Mouse (Mus musculus) neural tube, embryonic 10.5 days (tissue): ENCODE results near the gene Cyp2d26.

Experiments used
- DNase-seq: peaks from one replicate; pipeline ENCODE4 v3.0.0-alpha.2; 2017; ENCODE audit warnings: low spot score; ENCODE audit errors: extremely low spot score

Gene Cyp2d26

GRCm38 (mm10) chr15:82763631-82764420, 30.3 kb downstream of the Cyp2d26 start, which contains the start of gene Cyp2d40:
Gene Cyp2d40, minus strand, starts transcription at chr15:82764183.
- no peak for DNase-seq

- no peak for DNase-seq
Observed at GRCm38 (mm10) chr15:82748141-82748540, 46.0 kb downstream of the Cyp2d26 start.

GRCm38 (mm10) chr15:82747516-82747915, 46.6 kb downstream of the Cyp2d26 start:
- DNase-seq = no peak
